Mouse (Mus musculus) left cerebral cortex, postnatal 36 days (tissue): Measurements from ENCODE around the gene Grb2. TPM values are rescaled to one million over a fixed set of nuclear protein-coding genes. Genes with fewer than 3 reads are reported as not detected.
A peak's percentile ranks its signal among the peaks of the same experiment; 100 is the strongest.

ENCODE experiments used
- DNase-seq, 2 experiments: peaks; one replicate each; pipeline ENCODE4 v3.0.0; 2021 to 2022; ENCODE audit warnings: low spot score in 2 of 2, mixed read lengths in 1 of 2
- intact Hi-C: fragments of 180-260 bp; cut with DNase I; formaldehyde crosslinking; loops from one replicate; pipeline ENCODE4 v1.15.1; 2025
- total RNA-seq, 2 experiments: library from RNA; stranded (reverse); gene quantifications; 2 replicates each; pipeline ENCODE4 v1.2.3; 2021

Gene Grb2
- total RNA-seq, 2 experiments from 2014 or later, result 175 to 190 TPM

DNA sequence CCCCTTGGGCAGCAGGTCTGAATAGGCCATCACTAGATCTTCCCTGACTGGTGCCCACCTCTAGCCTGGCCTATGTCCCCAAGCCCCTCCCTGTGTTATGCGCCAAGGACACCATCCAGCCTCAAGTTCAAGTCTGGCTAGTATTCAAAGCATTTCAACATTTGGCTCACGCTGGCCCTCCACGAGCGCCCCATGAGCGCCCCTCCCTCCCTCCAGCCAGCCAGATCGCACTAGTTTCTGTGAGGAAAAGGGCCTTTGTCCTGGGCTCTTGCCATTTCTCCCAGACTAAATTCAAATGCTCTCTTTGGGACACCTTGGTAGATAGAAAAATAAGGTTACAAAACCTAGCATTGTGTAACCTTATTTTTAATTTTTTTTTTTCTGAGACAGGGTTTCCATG is 92.5 kb downstream of the Grb2 start:
- intact Hi-C loops, result no loop called here
- no peak for DNase-seq

DNA sequence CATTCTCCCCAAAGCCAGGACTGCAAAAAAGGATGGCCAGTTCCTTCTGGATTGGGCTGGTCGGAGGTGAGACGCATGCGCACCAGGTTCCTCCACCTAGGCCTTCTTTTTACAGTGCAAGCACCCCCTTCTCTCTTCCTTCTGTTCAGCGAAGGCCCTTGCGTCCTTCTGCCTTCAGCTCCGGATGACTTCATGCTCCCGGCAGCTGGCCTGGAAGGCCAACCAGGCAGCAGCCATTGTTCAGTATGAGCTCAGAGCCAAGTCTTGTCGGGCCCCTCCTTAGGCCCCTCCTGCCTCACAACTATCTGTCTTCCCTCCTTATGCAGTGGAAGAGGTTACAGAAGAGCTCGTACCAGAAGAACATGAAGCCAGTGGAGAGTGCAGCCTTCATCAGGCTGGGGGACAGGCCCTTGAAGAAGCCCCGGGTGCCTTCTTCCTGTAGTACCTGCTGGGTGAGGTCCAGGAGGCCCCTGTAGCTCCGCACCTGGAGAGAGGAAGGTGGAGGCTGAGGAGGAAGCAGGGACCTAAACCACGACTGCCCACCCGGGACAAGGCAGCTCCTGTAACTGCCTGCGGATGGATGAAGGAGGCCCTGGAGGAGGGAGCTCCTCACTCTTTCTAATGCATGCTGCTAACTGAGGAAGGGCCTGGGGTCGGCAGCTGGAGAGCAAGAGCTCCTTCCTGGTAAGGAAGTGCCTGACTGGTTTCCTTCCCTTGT is 93.1 kb downstream of the Grb2 start:
- DNase-seq, result no peak
- intact Hi-C loops, result no loop called here

DNA sequence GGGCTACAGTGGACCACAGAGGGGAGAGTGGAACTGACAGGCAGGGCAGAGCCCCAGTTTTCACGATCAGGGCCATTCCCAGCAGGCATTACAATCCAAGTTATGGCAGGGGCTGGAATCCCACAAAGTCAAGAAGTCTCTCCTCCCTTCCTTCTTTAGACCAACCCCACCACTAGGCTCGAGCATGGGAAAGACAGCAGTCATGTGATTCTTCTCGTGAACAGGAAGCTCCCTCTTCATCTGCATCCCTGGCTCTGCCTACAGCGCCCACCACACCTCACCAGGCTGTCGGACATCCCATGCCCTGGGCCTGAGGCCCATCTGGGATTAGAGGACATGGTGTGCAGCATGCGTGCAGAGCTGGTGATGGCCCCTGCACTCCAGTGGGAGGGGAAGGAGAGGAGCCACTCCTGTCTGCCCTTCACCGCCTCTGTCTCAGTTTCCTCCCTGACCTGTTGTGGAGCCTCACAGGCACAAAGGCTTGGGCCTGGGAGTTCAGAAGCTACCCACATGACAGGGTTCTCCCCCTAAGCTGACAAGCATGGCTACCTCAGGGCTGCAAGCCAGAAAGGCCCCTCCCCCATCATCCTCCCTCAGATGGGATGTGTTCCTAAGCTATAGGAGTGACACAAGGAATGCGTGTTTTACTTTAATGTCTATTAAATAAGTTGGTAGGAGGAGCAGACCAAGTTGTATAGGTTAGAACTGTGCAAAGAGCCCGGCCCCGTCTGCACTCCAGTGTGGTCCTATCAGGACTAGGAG is 93.9 kb downstream of the Grb2 start:
- no peak for DNase-seq
- intact Hi-C loops, result loop anchor here (5.0 kb wide), 1 partner anchor 127 kb away; no protein-coding TSS in a partner anchor

DNA sequence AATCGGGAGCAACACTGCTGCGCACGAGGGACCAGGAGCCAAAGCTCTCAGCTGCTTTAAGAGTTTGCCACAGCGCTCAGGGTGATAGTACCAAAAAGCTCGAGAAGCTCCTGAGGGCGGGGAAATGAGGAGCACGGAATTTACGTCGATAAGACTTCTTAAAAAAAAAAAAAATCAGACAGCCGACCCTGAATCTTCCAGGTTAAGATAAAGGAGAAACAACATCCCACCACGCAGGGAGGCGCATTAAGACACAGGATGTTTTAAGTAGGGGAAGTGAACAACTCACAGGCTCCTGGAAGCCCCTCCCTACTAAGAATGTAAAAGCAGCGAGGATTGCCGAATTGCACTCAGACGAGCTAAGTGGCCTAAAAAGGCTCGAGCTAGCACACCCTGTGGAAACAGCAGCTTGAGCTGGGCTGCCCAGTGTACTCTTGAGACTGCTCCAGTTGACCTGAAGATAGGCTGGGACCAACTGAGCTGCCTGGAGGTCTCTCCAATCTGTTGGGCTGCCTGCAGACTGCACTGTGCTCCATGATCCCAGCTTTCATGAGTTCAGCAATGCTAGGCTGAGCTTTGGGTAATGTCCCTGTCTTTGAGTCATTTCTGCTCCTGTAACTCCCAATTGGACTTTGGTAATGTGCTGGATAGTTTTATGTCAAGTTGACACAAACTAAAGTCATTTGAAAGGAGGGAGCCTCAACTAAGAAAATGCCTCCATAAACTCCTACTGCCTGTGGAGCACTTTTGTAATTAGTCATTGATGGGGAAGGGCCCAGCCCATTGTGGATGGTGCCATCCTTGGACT is 95.1 kb downstream of the Grb2 start:
- DNase-seq, result no peak
- intact Hi-C loops, result loop anchor here (5.0 kb wide), 1 partner anchor 126 kb away; no protein-coding TSS in a partner anchor

DNA sequence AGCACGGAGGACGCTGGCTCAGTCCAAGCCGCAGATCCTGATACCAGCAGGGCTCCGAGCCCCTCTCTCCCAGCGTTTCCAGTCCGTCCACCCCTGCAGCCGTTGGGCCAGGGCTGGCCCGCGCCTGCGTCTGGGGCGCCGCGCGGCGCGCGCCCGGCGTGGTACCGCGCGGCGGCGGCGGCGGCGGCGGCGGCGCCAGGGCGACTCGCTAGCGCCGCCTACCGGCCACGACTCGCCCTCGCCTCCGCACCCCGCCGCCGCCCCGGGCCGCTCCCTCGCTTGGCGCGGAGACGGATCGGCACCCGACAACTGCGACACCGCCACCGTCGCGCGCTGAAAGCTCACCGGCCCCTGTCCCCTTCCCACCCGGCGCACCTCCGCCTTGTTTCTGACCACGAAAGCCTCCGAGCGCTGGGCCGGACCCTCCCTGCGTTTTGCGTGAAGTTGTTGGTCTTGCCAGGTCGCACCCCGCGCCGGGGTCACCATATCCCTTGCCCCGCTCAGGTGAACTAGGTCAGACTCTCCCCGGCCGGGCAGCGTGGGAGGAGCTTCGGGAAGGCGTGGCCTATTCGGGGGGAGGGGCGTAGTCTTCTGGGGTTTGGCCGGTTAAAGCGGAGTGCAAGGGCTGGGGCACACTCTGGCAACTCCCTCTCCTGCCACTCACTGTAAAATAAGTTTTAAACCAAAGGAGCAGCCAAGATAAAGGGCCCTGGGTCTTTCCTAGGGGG is 95.8 kb downstream of the Grb2 start, which contains the start of gene Mif4gd:
Gene Mif4gd (minus strand): TSS at position 560 of the 728 bp plus-strand sequence.
- peak; percentile 70 to 72 for DNase-seq
- intact Hi-C loops, result loop anchor here (5.0 kb wide), 1 partner anchor 125 kb away; no protein-coding TSS in a partner anchor

DNA sequence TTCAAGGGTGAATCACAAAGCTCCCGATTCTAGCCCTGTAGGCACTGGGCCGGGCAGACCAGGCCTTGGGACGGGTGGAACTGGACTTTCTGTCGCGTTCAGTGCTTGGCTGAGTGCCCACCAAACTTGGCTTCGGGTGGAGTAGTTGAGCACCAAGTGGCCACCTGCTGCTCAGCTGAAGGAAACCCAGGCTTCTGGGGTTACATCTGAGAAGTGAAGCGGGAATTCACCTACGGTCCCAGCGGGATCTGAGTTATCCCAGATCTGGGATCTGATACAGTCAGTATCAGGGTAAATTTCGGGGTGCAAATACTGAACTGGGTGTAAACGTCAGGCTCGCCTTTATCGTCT is 96.4 kb downstream of the Grb2 start:
- peak; percentile 46 to 49 for DNase-seq
- intact Hi-C loops, result loop anchor here (5.0 kb wide), 1 partner anchor 125 kb away; no protein-coding TSS in a partner anchor

DNA sequence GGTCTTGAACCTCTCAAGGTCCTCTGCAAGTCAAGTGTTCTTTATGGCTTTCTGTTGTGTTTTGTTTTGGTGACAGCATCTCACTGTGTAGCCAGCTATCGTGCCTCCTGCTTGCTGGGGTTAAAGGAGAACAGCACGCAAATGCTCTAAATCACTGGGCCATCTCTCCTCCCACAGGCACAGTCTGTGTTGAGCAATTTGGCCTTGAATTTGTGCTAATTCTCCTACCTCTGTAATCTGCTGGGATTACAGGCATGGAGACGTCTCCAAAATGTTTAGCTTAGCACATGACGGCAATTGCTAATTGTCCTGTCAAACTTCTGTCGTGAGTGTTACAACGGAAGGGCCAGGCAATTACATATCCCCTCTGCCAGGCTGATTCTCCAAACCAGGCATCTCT is 97.2 kb downstream of the Grb2 start:
- no peak for DNase-seq
- intact Hi-C loops, result loop anchor here (5.0 kb wide), 1 partner anchor 124 kb away; no protein-coding TSS in a partner anchor

DNA sequence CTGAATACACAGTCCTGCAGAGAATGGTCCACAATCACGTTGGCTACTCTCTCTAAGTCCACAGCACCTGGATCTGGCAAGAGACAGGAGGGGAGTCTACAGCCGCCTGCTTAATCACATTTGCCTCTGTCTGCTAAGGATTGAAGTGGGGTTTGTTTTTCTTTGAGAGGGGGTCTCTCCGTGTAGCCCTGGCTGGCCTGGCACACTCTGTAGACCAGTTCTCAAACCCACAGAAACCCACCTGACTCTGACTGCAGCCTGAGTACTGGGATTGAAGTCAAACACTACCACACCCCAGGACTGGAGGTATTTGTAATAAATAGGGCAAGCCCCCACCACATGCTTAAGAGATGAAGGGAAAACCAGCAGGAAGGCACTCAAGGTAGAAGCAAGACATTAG is 98.8 kb downstream of the Grb2 start:
- intact Hi-C loops, result no loop called here
- DNase-seq, result no peak

DNA sequence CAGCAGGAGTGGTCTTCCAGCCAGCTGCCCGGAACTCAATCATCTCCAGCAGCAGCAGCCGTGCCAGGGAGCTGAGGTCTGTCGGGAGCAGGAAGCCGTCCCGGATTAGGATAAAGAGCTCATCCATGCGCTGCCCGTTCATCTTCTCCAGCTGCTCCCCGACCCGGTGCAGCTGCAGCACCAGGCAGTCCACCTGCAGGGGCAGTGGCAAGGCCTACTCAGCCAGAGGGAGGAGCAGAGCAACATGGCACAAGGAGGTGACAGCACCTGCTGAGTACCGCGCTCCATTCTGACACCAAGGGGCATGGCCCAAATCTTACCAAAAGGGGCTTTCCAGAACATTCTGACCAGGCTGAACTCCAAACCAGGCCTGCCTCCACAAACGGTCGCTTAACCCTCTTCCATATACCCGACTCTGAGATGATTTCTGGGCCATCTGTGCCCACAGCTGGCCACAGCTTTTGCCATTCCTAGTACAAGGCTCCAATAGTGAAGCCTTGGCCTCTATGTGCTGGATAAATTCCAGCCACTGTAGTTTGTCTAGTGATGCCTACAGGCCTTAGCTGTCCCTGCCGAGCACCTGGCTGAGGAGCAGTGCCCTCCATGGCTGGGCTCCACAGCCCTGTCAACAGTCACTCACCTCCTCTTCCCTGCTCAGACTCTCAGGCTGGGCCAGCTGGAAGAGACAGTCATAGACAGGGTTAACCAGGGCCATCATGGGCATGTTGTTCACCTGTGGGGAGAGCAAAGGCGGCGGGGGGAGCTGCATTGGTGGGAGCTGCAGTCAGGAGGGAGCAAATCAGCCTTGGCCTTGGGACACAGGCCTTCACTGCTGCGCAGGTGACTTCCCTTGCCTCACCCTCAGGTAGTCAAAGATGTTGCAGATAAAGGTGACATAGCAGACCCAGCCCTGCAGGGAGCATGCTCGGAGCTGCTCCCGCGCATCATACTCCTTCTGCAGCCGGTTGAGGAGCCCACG is 99.7 kb downstream of the Grb2 start:
- intact Hi-C loops, result no loop called here
- DNase-seq, result peak in 1 of 2 experiments; percentile 22

DNA sequence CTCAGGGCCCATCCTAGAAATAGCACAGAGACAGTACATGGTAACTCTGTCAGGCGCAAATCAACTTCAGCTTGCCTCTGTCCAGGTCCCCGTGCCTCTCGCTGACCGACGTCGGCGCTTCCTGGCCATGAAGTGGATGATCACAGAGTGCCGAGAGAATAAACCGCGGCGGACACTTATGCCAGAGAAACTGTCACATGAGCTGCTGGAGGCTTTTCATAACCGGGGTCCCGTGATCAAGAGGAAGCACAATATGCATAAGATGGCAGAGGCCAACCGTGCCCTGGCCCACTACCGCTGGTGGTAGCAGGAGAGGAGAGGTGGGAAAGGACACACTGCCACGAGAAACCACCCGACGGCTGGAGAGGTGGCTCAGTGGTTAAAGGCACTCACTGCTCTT is 101.7 kb downstream of the Grb2 start:
- DNase-seq, result no peak
- intact Hi-C loops, result no loop called here

DNA sequence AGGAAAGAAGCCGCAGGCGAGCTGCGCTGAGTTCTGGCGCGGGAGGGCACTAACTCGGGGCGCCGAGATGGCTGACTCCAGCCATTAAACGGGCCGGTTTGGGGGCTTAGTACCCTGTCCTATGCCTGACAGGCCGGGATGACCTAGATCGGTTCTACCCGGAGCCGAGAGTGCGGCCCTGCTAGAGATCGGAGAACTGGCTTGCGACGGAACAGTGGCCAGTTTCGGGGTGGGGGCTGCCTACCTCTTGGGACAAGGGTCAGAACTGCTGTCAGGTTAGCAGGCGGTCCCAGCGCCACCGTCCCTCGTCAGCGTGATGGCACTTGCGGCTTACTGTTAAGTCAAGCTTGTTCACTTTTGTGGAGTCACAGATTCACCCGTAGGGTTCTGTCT is 104.1 kb downstream of the Grb2 start:
- no peak for DNase-seq
- intact Hi-C loops, result loop anchor here (5.0 kb wide), 2 partner anchors 67 to 112 kb away; partner anchors contain the start of genes Nt5c and Sumo2

DNA sequence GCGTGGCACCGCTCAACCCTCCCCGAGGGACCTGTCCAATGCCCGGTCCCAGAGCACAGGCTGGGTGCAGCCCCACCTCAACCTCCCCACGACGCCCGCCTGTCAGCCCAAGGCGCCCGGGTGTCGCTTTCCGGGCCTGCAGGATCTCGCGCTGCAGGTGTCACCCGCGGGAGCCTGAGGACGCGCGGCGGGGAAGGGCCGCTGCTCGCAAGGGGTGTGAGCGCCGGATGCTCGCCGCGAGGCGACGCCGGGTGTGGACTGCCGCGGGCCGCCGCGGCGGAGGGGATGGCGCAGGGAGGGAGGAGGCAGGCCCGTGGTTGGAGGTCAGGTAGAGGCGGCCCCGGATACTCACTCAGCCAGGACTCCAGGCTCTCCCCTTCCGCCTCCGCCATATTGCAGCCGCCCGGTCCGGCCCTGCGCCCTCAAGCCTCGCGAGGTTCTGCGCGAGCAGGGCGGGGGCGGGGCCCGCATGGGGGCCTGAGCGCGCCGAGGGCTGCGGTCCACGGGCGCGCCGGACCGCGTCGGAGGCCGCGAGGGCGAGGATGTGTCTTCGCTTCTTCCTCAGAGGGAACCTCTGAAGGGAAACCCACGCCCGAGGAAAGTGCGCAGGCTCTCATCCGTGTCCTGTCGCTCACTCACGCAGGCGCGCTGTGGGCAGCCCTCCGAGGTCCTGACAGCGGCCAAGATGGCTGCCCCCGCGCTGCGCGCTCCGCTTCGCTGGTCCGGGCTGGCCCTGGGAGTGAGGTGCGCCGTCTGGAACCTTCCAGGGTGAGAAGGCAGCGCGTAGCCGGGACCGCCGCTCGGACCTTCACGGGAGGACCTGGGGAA is 104.7 kb downstream of the Grb2 start, which contains the start of the genes Mrps7 and Gga3:
Gene Mrps7 (plus strand): TSS at position 450 of the 828 bp plus-strand sequence.
Gene Gga3 (minus strand): TSS at position 576 of the 828 bp plus-strand sequence.
- peak; percentile 91 to 93 for DNase-seq
- intact Hi-C loops, result loop anchor here (5.0 kb wide), 2 partner anchors 66 to 111 kb away; partner anchors contain the start of genes Nt5c and Sumo2

DNA sequence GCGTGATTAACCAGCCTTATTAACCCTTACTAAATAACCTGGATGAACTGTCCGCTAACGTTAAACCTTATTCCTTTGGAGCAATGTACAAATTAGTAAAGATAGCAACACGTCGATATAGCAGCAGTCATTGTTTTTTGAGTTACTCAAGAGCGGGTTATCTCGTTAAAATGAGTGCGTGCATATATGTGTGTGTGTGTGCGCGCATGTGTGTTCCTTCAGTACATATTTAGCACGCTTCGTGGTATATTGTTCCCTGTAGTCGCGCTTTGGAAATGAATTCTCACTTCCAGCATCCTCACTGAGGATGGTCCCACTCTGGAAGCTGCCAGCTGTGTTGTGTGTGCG is 105.3 kb downstream of the Grb2 start:
- no peak for DNase-seq
- intact Hi-C loops, result loop anchor here (5.0 kb wide), 2 partner anchors 66 to 111 kb away; partner anchors contain the start of genes Nt5c and Sumo2

DNA sequence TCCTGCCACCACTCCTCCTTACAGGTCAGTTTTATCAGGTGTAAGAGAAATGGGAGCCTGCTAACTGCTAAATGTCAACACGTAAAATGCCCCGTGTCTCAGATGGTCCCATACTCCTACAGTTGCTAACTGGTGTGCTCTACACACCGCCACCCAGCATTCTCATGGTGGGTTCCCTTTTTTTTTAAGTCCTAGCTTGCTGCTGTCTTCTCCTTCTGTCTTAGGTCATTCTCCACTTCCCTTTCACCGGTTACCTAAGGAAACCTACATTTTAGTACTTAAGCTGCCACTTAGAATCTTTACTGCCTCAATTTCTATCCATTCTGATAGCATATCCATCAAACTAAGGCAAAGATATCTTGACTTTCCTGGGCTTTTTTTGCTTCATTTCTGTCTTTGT is 107.2 kb downstream of the Grb2 start:
- intact Hi-C loops, result loop anchor here (5.0 kb wide), 2 partner anchors 64 to 109 kb away; partner anchors contain the start of genes Nt5c and Sumo2
- DNase-seq, result no peak

DNA sequence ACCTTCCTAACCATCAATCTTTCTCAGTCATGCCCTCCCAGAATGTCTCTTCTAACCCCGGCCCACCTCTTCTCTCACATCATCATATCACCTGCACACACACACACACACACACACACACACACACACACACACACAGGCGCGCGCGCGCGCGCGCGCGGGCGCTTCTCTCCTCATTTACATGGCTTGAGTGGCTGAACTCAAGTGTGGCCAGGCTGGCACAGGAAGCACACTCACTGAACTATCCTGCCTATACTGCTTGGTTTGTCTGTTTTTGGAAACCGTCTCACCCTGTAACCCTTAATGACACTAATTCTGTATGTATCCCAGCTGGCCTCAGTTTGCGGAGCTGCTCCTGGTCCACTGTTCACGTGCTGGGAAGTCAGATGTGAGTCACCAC is 107.7 kb downstream of the Grb2 start:
- intact Hi-C loops, result loop anchor here (5.0 kb wide), 2 partner anchors 63 to 108 kb away; partner anchors contain the start of genes Nt5c and Sumo2
- DNase-seq, result no peak

DNA sequence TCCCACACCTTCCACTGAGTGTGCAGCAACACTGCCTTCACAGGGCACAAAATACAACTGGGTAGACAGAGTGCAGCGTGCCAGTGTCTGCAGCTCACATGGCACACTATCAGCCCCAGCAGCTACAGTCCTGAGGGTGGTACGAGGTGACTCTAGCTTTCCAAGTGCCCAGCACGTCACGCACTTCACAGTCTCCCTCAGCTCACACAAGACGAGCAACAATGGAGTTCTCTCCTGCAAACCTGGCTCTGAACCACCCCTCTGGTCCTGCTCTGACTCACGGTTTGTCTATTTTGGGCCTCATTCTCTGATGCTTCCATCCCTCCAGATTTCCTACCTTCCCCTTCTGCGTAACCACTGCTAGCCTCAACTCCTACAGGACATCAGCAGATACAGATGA is 108.7 kb downstream of the Grb2 start:
- intact Hi-C loops, result loop anchor here (5.0 kb wide), 2 partner anchors 62 to 107 kb away; partner anchors contain the start of genes Nt5c and Sumo2
- peak; percentile 37 to 59 for DNase-seq

DNA sequence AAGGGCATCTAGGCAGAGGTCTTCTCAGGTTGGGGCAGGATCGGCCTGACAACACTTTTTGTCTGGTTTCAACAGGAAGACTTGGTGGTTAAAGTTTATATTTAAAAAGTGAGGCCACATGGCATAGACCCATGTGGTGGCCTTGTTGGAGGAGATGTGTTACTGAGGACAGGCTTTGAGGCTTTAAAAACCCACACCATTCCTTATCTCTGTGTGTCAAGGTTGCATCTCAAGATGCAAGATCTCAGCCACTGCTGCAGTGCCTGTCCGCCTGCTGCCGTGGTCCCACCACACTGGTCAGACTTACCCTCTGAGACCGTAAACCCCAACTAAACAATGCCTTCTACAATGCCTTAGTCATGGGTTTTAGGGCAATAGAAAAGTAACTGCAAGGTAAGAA is 110.1 kb downstream of the Grb2 start:
- no peak for DNase-seq
- intact Hi-C loops, result no loop called here
